15 mouse cellular contexts compared by ENCODE assay signal in genomic region chr2:181763886-181764527, GRCm38 (mm10). TPM values are rescaled to one million over a fixed set of nuclear protein-coding genes. Genes with fewer than 3 reads are reported as not detected.
DNase-seq lines count a peak whose midpoint lies in the region; ATAC-seq and TF ChIP-seq lines count a peak whose summit lies in the region.
"Had no signal": no experiment of that assay in that cellular context is flagged by ENCODE, and none has a peak within 500 bp of the region (broad histone marks: within the 10 kb centered on the region; RNA-seq: fewer than 3 reads in every experiment).

No protein-coding gene starts in this region.

- H3K4me3 ChIP-seq in layer of hippocampus, adult 2 months = peak overlapping the region; percentile 2; the same call in 1 of the 2 replicates
- H3K4me3 ChIP-seq in midbrain, embryonic 12.5 days = peak overlapping the region; percentile 44
- H3K4me3 ChIP-seq: heart, embryonic 10.5 days; kidney, embryonic 15.5 days had no signal

- no peaks in the 10 kb centered on the region for H3K36me3 ChIP-seq in midbrain, embryonic 12.5 days
- H3K36me3 ChIP-seq: G1E; heart, embryonic 10.5 days; kidney, embryonic 15.5 days had no signal

- peak; percentile 39; the same call in 1 of the 2 replicates for ATAC-seq in midbrain, embryonic 12.5 days (ENCODE audit: low FRiP score, low read depth)
- ATAC-seq: lung, postnatal 0 days had no signal

- no peak for DNase-seq in layer of hippocampus, adult 2 months (ENCODE audit: low spot score in 2 of 2)
- DNase-seq in layer of hippocampus, postnatal 25 days (ENCODE audit: extremely low spot score in 1 of 2, low spot score in 1 of 2) = no peak
- DNase-seq in forelimb bud, embryonic 11.5 days (ENCODE audit: low read depth, low spot score) = peak; percentile 1
- peak; percentile 77 for DNase-seq in retina, embryonic 14.5 days (ENCODE audit: low spot score)
- DNase-seq in spleen, postnatal 10 days (ENCODE audit: low spot score in 2 of 2) = no peak
- no peak for DNase-seq in frontal cortex, postnatal 10 days (ENCODE audit: low spot score in 2 of 2)
- no peak for DNase-seq in kidney, postnatal 36 days

- no peak for TF ChIP-seq CTCF in layer of hippocampus, adult 2 months (conservative IDR thresholded peaks at IDR 0.05)

- H3K9ac ChIP-seq in midbrain, embryonic 12.5 days (replicated peaks) = peak overlapping the region; percentile 68
- H3K9ac ChIP-seq: kidney, embryonic 15.5 days had no signal

- no peaks in the 10 kb centered on the region for H3K27me3 ChIP-seq in midbrain, embryonic 12.5 days

- no peak overlapping the region for H3K27ac ChIP-seq in layer of hippocampus, adult 2 months
- H3K27ac ChIP-seq in midbrain, embryonic 12.5 days (replicated peaks) = peak overlapping the region; percentile 97
- H3K27ac ChIP-seq: heart, embryonic 10.5 days; kidney, embryonic 15.5 days had no signal

- H3K4me2 ChIP-seq in midbrain, embryonic 12.5 days (replicated peaks) = peak overlapping the region; percentile 62
- H3K4me2 ChIP-seq: kidney, embryonic 15.5 days had no signal

- 8% methylated on average over 14 of the region's 14 CpGs for WGBS in midbrain, embryonic 12.5 days

- H3K4me1 ChIP-seq in midbrain, embryonic 12.5 days = peaks cover 57% of the 10 kb centered on the region
- H3K4me1 ChIP-seq: kidney, embryonic 15.5 days had no signal

- H3K9me3 ChIP-seq in midbrain, embryonic 12.5 days = no peaks in the 10 kb centered on the region
- H3K9me3 ChIP-seq: G1E; heart, embryonic 10.5 days; kidney, embryonic 15.5 days had no signal

RNA-seq across cellular contexts. Expression of gene Myt1, which starts 0.9 kb away (rescaled TPM):
- 10 to 100 TPM; 32.3 to 34.0 TPM for total RNA-seq in layer of hippocampus, adult 2 months (2021)
- 10 to 100 TPM; 26.4 to 34.5 TPM for total RNA-seq in layer of hippocampus, postnatal 25 days (2021)
- polyA plus RNA-seq in midbrain, embryonic 12.5 days (2016; fragmentation: Nextera tagmentation; extraction: Ambion mirVana) = 66.4 and 76.0 TPM in 2 replicates
- total RNA-seq: hematopoietic stem cell, adult 5-6 weeks; liver, adult 2 months had no signal
- polyA plus RNA-seq: G1E; liver, adult 2 months; lung, postnatal 0 days had no signal

RNA-seq across cellular contexts. Expression of gene Oprl1, which starts 49.2 kb away (rescaled TPM):
- 10 to 100 TPM; 44.8 to 45.0 TPM for total RNA-seq in layer of hippocampus, adult 2 months (2021)
- 10 to 100 TPM; 44.6 to 52.6 TPM for total RNA-seq in layer of hippocampus, postnatal 25 days (2021)
- polyA plus RNA-seq in midbrain, embryonic 12.5 days (2016; fragmentation: Nextera tagmentation; extraction: Ambion mirVana) = 41.8 and 42.5 TPM in 2 replicates
- total RNA-seq: G1E; hematopoietic stem cell, adult 5-6 weeks; liver, adult 2 months; monocyte, adult 5-6 weeks had no signal
- polyA plus RNA-seq: G1E had no signal

Comparison
In these comparisons a context has a peak if more than half of its experiments do, and no peak if none do; other contexts are left out.
1. DNase-seq: peak in forelimb bud, embryonic 11.5 days (single experiment) and retina, embryonic 14.5 days (single experiment); none in layer of hippocampus, adult 2 months (0 of 2), layer of hippocampus, postnatal 25 days (0 of 2), spleen, postnatal 10 days (0 of 2), frontal cortex, postnatal 10 days (0 of 2) and kidney, postnatal 36 days (0 of 2).